Mouse (Mus musculus) kidney, embryonic 16.5 days (tissue): Measurements from ENCODE around the gene Slc22a13. TPM values are rescaled to one million over a fixed set of nuclear protein-coding genes. Genes with fewer than 3 reads are reported as not detected.
A peak's percentile ranks its signal among the peaks of the same experiment; 100 is the strongest.

Experiments
- ATAC-seq: fragments of 200-750 bp; cut with Nextera tagmentation; 2 replicates; pipeline ENCODE4 v1.8.0; 2017; ENCODE audit warnings: moderate TSS enrichment; ENCODE audit not compliant: low FRiP score, low TSS enrichment
- H3K27ac ChIP-seq: fragments of 300-500 bp; sonication (generic); 2 replicates; pipeline ENCODE4 v1.5.1; 2014; ENCODE audit warnings: low read length
- H3K27me3 ChIP-seq: fragments of 300-500 bp; sonication (generic); 2 replicates; pipeline ENCODE4 v1.6.1; 2014; ENCODE audit warnings: low read length, control low read depth, mixed read lengths; ENCODE audit not compliant: insufficient read depth
- H3K36me3 ChIP-seq: fragments of 300-500 bp; sonication (generic); 2 replicates; pipeline ENCODE4 v1.6.1; 2014; ENCODE audit warnings: low read length, control low read depth, mixed read lengths; ENCODE audit not compliant: insufficient read depth
- H3K4me1 ChIP-seq: fragments of 300-500 bp; sonication (generic); 2 replicates; pipeline ENCODE4 v1.6.1; 2014; ENCODE audit warnings: low read length, control low read depth, mixed read lengths; ENCODE audit not compliant: insufficient read depth
- H3K4me2 ChIP-seq: fragments of 300-500 bp; sonication (generic); replicated peaks from 2 replicates; pipeline ENCODE4 v1.6.1; 2014; ENCODE audit warnings: low read depth, low read length
- H3K4me3 ChIP-seq: fragments of 300-500 bp; sonication (generic); 2 replicates; pipeline ENCODE4 v1.5.1; 2014; ENCODE audit warnings: mild to moderate bottlenecking, low read length
- H3K9ac ChIP-seq: fragments of 300-500 bp; sonication (generic); replicated peaks from 2 replicates; pipeline ENCODE4 v1.6.1; 2014; ENCODE audit warnings: low read length
- H3K9me3 ChIP-seq: fragments of 300-500 bp; sonication (generic); 2 replicates; pipeline ENCODE4 v1.6.1; 2016; ENCODE audit warnings: low read length, control low read depth
- WGBS: fragments of 180-500 bp; shearing (Covaris S2); extraction: QIAGEN DNeasy Blood & Tissue Kit; methylation state at CpG from one replicate; pipeline ENCODE4 v1.1.7; 2014; 5-methylcytosine and 5-hydroxymethylcytosine counted together
- polyA plus RNA-seq: library from polyadenylated mRNA; unstranded; fragments of >200 nt; fragmentation: Nextera tagmentation; extraction: Ambion mirVana; gene quantifications from 2 replicates; pipeline ENCODE4 v1.2.1, GENCODE M21; 2015

Gene Slc22a13
- polyA plus RNA-seq, 1 experiment from 2014 or later, result 22.9 TPM

GRCm38 (mm10) chr9:119165548-119165947 is 43.4 kb downstream of the Slc22a13 start:
- no peak overlapping the region for H3K4me3 ChIP-seq
- 94% methylated on average over 6 of the region's 6 CpGs for WGBS
- H3K9me3 ChIP-seq, result 0 out of 2 replicates have a peak, but pooled peaks cover 4% of the 10 kb centered on the region
- no peaks in the 10 kb centered on the region for H3K27me3 ChIP-seq
- H3K36me3 ChIP-seq, result no peaks in the 10 kb centered on the region
- H3K9ac ChIP-seq, result no peak overlapping the region
- H3K27ac ChIP-seq, result no peak overlapping the region
- no peaks in the 10 kb centered on the region for H3K4me1 ChIP-seq
- no peak overlapping the region for H3K4me2 ChIP-seq
- ATAC-seq, result no peak

DNA sequence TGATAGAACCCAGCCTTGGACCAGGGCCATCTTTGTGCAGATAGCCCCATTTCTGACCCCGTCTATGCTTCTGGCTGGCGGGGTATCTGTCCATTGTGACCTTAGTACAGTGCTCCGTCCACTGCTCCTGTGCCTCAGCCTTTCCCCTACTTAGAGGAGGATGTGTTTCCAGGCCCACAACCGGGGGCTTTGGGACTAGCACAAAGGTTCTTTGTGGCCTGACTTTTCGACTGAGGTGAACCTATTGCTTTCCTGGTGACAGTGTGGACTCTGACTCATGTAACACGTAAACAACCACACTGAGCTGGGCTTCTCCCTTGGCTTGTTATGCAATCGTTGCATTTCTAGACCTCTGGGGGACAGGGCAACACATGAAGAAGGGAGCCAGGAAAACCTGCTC is 44.2 kb downstream of the Slc22a13 start:
- 0 out of 2 replicates have a peak, but pooled peaks cover 4% of the 10 kb centered on the region for H3K9me3 ChIP-seq
- H3K4me1 ChIP-seq, result no peaks in the 10 kb centered on the region
- WGBS, result 89% methylated on average over 7 of the region's 7 CpGs
- H3K9ac ChIP-seq, result no peak overlapping the region
- no peak overlapping the region for H3K27ac ChIP-seq
- H3K4me3 ChIP-seq, result no peak overlapping the region
- no peak overlapping the region for H3K4me2 ChIP-seq
- H3K36me3 ChIP-seq, result no peaks in the 10 kb centered on the region
- ATAC-seq, result no peak
- no peaks in the 10 kb centered on the region for H3K27me3 ChIP-seq

DNA sequence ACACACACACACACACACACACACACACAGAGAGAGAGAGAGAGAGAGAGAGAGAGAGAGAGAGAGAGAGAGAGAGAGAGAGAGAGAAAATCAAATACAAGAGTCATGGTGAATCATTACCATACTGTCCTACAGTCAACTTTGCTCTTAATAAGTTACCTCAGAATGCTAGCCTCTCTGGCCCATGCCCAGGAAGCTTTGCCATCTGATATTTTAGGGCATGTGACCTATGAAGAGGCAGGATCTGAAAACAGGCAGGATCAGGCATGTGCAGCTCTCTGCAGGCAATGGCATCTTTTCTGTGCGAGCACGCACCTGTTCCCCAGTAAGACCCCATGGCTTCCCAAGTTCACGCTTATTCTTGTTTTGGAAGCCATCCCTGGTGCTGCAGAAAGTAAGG is 48.2 kb downstream of the Slc22a13 start:
- no peak overlapping the region for H3K4me3 ChIP-seq
- ATAC-seq, result 0 out of 2 replicates have a peak, but pooled peaks have one; percentile 39
- no peak overlapping the region for H3K4me2 ChIP-seq
- H3K4me1 ChIP-seq, result 0 out of 2 replicates have a peak, but pooled peaks cover 3% of the 10 kb centered on the region
- H3K27me3 ChIP-seq, result no peaks in the 10 kb centered on the region
- peak overlapping the region; percentile 40; the same call in 1 of the 2 replicates for H3K27ac ChIP-seq
- H3K36me3 ChIP-seq, result no peaks in the 10 kb centered on the region
- no peaks in the 10 kb centered on the region for H3K9me3 ChIP-seq
- 85% methylated on average over 3 of the region's 3 CpGs for WGBS
- no peak overlapping the region for H3K9ac ChIP-seq

DNA sequence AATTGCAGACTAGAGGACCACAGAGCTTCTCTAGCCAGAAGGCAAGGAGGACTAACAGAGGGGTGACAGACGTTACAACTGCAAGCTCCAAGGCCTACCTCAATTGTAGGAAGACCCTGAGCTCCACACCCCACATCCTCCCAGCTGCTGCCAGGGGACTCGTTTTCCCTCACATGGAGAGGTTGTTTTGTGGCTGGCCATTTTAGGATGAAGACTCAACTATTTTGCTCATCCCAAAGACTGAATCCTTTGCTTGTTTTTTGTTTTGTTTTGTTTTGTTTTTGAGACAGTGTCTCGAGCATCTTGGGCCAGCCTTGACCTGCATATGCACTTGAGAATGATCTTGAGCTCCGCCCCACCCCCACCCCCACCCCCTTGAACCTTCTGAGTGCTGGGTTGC is 50.0 kb downstream of the Slc22a13 start, which contains the start of gene Gm47289:
TSS of gene Gm47289 (plus strand) at position 301 of the 400 bp plus-strand sequence.
- Histone ChIP-seq H3K36me3 (no peaks in the 10 kb centered on the region), H3K9me3 (no peaks in the 10 kb centered on the region), H3K4me3 (no peak within 1 kb of the TSS), H3K27ac (no peak within 1 kb of the TSS), H3K4me1 (0 out of 2 replicates have a peak, but pooled peaks cover 3% of the 10 kb centered on the region), H3K9ac (no peak within 1 kb of the TSS), H3K27me3 (peaks cover 2% of the 10 kb centered on the region; the same call in 1 of the 2 replicates), H3K4me2 (no peak within 1 kb of the TSS)
- WGBS, result 39% methylated on average over 4 of the region's 4 CpGs
- ATAC-seq, result no peak

DNA sequence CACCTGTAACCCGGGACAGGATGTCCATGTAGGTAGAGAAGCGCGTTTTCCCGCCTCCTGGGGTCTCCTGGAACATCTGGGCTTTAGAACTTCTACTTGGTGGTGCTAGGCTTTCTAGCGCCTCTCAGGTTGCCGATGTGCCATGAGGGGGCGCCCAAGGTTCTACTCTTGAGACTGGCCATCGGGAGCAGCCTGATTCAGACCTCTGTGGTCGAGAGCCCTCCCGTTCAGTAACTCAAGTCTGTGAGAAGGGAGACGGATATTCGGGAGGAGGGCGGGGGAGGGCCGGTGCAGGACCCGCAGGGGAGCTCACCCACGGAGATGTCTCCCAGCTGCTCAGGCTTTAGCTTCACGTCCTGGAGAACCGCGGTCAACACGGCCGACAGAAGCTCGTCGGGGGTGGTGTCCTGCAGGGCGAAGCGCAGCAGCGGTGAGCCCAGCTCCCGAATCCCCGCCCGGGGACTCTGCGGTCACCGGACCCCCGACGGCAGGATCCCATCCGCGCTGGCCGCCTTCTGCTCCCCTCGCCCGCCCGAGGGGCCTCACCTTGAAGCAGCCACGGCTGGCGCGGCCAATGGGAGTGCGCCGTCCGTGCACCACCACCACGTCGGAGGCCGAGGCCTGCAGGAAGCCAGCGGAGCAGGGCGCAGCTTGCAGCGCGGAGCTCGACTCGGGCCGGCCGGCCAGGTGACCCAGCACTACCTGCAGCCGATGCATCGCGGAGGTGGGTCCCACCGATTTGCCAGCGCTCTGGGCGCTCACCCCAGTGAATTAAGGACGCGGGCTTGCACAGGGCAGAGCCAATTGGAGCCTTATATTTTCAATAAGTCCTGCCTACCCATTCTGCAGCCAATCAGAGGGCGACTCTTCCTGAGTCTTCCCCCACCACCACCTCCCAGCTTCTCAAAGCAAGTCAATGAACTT is 52.4 kb downstream of the Slc22a13 start, which contains the start of gene Acaa1b:
TSS of gene Acaa1b (minus strand) at position 816 of the 924 bp plus-strand sequence.
- Histone ChIP-seq H3K9ac (peak within 1 kb of the TSS; percentile 60), H3K27me3 (peaks cover 2% of the 10 kb centered on the region; the same call in 1 of the 2 replicates), H3K36me3 (no peaks in the 10 kb centered on the region), H3K9me3 (no peaks in the 10 kb centered on the region), H3K27ac (peak within 1 kb of the TSS; percentile 11; the same call in 1 of the 2 replicates), H3K4me2 (peak within 1 kb of the TSS; percentile 63), H3K4me3 (peak within 1 kb of the TSS; percentile 54), H3K4me1 (0 out of 2 replicates have a peak, but pooled peaks cover 3% of the 10 kb centered on the region)
- peak; percentile 90 for ATAC-seq
- WGBS, result under 1% methylated on average over 65 of the region's 65 CpGs

DNA sequence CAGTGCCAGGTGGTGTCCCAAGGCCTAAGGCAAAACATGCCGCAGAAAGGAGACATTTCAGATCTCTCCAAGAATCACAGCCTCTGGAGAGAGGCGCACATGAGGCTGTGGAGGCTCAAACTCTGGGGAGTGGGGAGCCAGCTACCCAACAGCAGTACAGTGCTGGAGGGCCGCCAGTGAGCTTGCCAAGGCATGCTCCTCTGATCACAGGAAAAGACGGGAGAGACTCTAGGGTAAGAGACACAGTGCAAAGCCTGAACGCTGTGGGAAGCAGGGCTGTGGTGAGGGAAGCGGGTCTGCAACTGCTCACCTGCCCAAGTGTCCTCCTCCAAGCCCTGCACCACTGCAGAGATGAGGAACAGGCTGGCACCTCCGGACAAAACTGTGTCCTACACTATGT is 53.1 kb downstream of the Slc22a13 start:
- 53% methylated on average over 7 of the region's 7 CpGs for WGBS

DNA sequence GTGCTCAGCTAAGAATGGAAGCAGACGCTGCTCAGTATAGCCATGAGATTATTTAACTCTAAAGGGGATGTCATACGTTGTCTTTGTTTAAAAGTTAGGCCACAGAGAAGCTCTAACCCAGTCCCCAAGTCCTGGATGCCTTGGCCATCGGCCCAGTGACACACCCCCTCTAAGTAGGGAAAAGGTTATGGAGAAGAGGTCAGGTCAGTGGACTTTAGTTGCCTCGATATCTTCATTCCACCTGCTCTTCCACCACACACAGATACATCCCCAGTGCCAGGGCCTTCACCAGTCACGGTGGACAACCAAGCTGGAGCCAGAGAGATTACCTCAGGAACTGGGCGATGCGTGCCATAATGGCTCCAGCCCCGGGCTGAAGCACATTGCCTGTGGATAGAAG is 53.5 kb downstream of the Slc22a13 start:
- 0 out of 2 replicates have a peak, but pooled peaks cover 3% of the 10 kb centered on the region for H3K4me1 ChIP-seq
- H3K27ac ChIP-seq, result no peak overlapping the region
- no peak overlapping the region for H3K4me3 ChIP-seq
- peaks cover 2% of the 10 kb centered on the region; the same call in 1 of the 2 replicates for H3K27me3 ChIP-seq
- H3K36me3 ChIP-seq, result no peaks in the 10 kb centered on the region
- ATAC-seq, result no peak
- H3K4me2 ChIP-seq, result 0 out of 2 replicates have a peak overlapping the region, but pooled peaks have one; percentile 63
- H3K9ac ChIP-seq, result no peak overlapping the region
- WGBS, result 79% methylated on average over 8 of the region's 8 CpGs
- H3K9me3 ChIP-seq, result no peaks in the 10 kb centered on the region

More for the DNA sequence above, 53.1 kb downstream of the Slc22a13 start:
- Histone ChIP-seq H3K9ac (0 out of 2 replicates have a peak overlapping the region, but pooled peaks have one; percentile 13), H3K27me3 (peaks cover 2% of the 10 kb centered on the region; the same call in 1 of the 2 replicates), H3K9me3 (no peaks in the 10 kb centered on the region), H3K4me2 (peak overlapping the region; percentile 63; the same call in 1 of the 2 replicates), H3K27ac (no peak overlapping the region), H3K4me3 (peak overlapping the region; percentile 54), H3K36me3 (no peaks in the 10 kb centered on the region), H3K4me1 (0 out of 2 replicates have a peak, but pooled peaks cover 3% of the 10 kb centered on the region)
- no peak for ATAC-seq

DNA sequence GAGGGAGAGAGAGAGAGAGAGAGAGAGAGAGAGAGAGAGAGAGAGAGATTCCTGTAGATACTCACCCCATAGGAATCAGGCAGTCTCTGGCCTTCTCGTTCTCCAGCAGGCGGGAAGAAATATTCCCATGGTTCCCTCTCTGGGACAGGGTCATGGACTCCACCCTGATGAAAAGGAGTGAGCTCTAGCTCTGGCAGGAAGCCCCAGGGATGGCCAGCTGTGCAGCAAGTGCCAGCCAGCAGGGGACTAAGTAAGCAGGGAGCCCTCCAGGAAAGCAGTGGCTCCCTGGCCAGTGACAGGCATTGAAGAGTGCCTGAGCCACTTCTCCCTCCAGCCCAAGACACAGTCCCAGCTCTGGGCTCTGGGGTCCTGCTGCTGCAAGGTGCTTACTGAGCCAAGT is 57.1 kb downstream of the Slc22a13 start:
- no peak overlapping the region for H3K4me3 ChIP-seq
- H3K4me2 ChIP-seq, result no peak overlapping the region
- H3K36me3 ChIP-seq, result no peaks in the 10 kb centered on the region
- no peak overlapping the region for H3K9ac ChIP-seq
- no peaks in the 10 kb centered on the region for H3K9me3 ChIP-seq
- WGBS, result 51% methylated on average over 2 of the region's 2 CpGs
- ATAC-seq, result no peak
- H3K4me1 ChIP-seq, result 0 out of 2 replicates have a peak, but pooled peaks cover 3% of the 10 kb centered on the region
- H3K27me3 ChIP-seq, result peaks cover 2% of the 10 kb centered on the region; the same call in 1 of the 2 replicates
- no peak overlapping the region for H3K27ac ChIP-seq

DNA sequence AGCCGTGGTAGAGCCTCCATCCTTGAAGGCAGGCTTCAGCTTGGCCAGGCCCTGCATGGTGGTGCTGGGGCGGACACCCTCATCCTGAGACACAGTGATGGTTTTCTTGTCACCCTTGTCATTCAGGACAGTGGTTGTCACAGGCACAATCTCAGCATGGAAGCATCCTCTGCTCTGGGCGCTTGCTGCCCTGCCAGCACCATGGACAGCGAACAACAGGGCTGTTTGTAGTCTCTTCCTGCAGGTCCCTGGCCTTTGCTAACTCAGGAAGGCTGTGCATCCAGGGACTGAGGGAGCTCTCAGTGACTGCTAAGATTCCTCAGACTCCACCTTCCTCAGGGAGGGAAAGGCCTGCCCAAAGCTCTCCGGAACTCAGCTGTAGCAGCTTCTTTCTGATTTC is 59.3 kb downstream of the Slc22a13 start:
- ATAC-seq, result no peak; the same call in 1 of the 2 replicates
- Histone ChIP-seq H3K4me2 (no peak overlapping the region), H3K27ac (no peak overlapping the region), H3K4me3 (no peak overlapping the region), H3K9ac (no peak overlapping the region), H3K36me3 (no peaks in the 10 kb centered on the region), H3K27me3 (no peaks in the 10 kb centered on the region), H3K9me3 (no peaks in the 10 kb centered on the region), H3K4me1 (no peaks in the 10 kb centered on the region)
- 20% methylated on average over 5 of the region's 5 CpGs for WGBS
